Mouse (Mus musculus) layer of hippocampus, adult 2 months (tissue): ENCODE data around the gene Iscu. TPM values are rescaled to one million over a fixed set of nuclear protein-coding genes. Genes with fewer than 3 reads are reported as not detected.
"Not testable (repeated sequence)": the region's sequence is repeated elsewhere in the genome, so short reads cannot be mapped to it uniquely, and the experiment has no call there.

Experiments
- DNase-seq, 2 experiments: peaks; one replicate each; pipeline ENCODE4 v3.0.0; 2022; ENCODE audit warnings: low spot score in 2 of 2
- H3K27ac ChIP-seq: fragments of 200-600 bp; 2 replicates; pipeline ENCODE4 v1.8.1; 2022
- H3K4me3 ChIP-seq: fragments of 200-600 bp; 2 replicates; pipeline ENCODE4 v1.8.1; 2022; ENCODE audit warnings: mild to moderate bottlenecking
- CTCF ChIP-seq: fragments of 200-600 bp; conservative IDR thresholded peaks from 2 replicates; pipeline ENCODE4 v1.8.1; 2022; ENCODE audit warnings: antibody characterized with exemption, mild to moderate bottlenecking, moderate library complexity
- total RNA-seq, 2 experiments: library from RNA; stranded (reverse); gene quantifications; 2 replicates each; pipeline ENCODE4 v1.2.3; 2021

Iscu gene
- total RNA-seq, 2 experiments from 2014 or later, result 111 to 122 TPM

DNA sequence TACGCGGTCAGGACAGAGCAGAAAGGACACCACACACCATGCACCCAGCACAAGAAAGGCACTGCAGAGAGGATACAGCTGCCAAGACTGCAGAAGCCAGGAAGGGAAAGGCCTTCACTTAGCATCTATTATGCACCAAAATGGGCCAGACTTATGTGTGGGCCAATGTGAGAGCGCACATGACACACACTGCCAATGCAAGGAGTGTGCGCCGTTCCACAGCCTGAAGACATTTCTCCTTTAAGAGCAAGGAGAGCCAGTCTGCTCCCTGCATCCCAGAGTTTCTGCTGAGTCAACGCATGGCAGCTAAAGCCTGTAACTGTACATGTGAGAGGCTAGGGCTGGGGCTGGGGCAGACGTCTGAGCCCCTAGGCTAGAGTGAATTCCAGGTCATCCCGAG is 3.7 kb upstream of the Iscu start:
- Histone ChIP-seq H3K27ac (no peak overlapping the region), H3K4me3 (no peak overlapping the region)
- no peak for TF ChIP-seq CTCF
- DNase-seq, result no peak

DNA sequence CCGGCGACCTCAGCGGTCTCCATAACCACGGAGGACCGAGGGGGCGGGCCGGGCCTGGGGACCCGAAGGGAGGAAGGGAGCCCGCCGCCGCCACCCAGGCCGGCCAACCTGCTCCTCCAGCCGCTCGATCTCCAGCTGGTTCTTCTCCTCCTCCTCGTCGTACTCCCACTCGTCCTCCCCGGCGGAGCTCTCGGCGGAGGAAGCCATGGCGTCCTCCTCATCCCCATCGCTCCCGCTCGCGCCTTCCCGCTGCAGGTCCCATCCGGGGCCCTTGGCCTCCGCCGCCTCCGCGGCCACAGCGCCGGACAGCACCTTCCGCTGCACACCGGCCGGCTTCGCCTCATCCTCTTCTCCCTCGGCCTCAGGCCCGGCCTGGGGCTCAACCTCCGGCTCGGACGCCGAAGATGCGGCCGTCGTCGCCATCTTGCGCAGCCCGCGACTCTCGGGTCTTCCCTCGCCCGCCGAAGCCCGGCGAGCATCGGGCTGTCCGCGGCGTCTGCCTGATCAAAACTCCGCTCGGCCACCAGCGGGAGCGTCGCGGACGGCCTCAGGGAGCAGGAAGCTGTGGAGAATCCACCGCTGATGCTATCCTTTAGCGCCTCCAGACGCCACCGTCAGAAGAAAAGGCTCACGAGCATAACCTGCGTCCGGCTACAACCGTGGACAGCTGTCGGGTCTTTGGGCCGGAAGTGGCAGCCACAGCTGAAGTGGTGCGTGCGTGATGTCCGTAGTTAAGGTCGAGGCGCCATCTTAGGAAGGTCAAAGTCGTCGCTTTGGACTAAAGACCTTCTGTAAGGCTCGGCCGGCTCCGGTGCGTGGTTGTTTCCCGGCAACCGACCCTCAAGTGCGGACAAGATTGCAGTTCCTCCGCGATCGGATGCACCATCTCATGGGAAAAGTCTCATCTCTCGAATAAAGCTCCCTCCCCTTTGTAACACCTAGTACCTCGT is 1.1 kb upstream of the Iscu start:
- TF ChIP-seq CTCF, result no peak
- peak overlapping the region; percentile 96 for H3K4me3 ChIP-seq
- DNase-seq, result peak; percentile 75 to 86

GRCm38 (mm10) chr5:113772905-113773519 is 464 bp downstream of the Iscu start:
- peak in 1 of 2 experiments; percentile 23 for DNase-seq
- no peak for TF ChIP-seq CTCF
- Histone ChIP-seq H3K4me3 (peak overlapping the region; percentile 96), H3K27ac (peak overlapping the region; percentile 87)

More for the DNA sequence above, 1.1 kb upstream of the Iscu start:
- H3K27ac ChIP-seq, result peak overlapping the region; percentile 100

GRCm38 (mm10) chr5:113773664-113774063 is 1.1 kb downstream of the Iscu start:
- TF ChIP-seq CTCF, result peak; percentile 94
- H3K4me3 ChIP-seq, result peak overlapping the region; percentile 96
- peak; percentile 80 to 89 for DNase-seq
- peak overlapping the region; percentile 87; the same call in 1 of the 2 replicates for H3K27ac ChIP-seq

DNA sequence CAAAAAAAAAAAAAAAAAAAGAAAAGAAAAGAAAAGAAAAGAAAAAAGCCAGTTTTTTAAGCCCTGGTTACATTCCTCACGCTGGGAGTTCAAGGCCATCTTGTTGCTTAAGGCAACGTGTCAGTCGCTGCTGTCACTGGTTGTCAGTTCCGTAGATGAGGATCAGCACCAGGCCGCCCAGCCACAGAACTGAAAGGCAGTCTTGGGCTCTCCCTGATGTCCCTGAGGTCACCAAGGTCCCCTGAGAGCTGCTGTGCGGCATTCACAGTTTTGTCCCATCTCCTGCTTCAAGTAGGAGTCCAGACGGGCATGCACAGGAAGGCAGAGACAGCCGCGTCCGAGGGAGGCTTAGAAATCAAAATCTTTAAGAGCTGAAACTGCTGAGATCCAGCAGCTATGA is 3.0 kb downstream of the Iscu start:
- H3K27ac ChIP-seq, result peak overlapping the region; percentile 41; the same call in 1 of the 2 replicates
- H3K4me3 ChIP-seq, result no peak overlapping the region
- no peak for DNase-seq
- TF ChIP-seq CTCF, result no peak

DNA sequence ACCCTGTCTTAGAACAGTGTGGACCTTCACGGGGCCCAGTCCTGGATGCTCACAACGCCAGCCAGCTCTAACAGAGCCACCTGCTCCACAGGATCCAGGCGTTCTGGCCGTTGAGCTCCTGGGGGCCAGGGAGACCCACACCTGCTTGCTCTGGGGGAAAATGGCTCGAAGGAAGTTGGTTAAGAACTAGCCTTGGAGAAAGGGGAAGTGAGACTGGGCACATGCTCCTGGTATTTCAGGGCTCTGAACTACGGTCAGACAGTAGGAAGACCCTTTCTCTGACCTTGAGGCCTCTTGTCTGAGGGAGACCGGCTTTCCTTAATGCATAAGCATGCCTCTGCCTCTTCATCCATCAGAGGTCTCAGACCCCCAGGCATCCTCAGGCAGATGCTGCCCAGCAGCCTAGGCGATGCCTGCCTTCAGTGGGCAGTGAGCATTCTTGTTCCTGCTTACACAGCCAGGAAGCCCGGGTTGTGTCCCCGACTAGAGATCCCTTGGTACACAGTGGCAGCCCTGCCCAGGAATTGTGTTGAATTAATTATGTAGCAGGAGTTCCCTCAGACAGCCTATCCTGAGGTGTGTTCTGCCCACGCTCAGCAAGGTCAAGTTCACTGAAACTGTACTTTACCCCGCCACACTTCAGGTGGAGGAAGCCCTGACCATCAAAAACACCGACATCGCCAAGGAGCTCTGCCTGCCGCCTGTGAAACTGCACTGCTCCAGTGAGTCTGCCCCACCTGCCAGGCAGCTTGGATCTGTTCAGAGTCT is 3.8 kb downstream of the Iscu start:
- no peak for TF ChIP-seq CTCF
- peak overlapping the region; percentile 61; the same call in 1 of the 2 replicates for H3K27ac ChIP-seq
- no peak overlapping the region for H3K4me3 ChIP-seq
- no peak for DNase-seq

- no peak for DNase-seq
- Histone ChIP-seq H3K27ac (peak overlapping the region; percentile 61; the same call in 1 of the 2 replicates), H3K4me3 (no peak overlapping the region)
- TF ChIP-seq CTCF, result no peak
These were observed 4.3 kb downstream of the Iscu start for GRCm38 (mm10) chr5:113776896-113777226.

- not testable (repeated sequence) for H3K4me3 ChIP-seq, DNase-seq
These were observed 5.2 kb downstream of the Iscu start for GRCm38 (mm10) chr5:113777728-113778127.

DNA sequence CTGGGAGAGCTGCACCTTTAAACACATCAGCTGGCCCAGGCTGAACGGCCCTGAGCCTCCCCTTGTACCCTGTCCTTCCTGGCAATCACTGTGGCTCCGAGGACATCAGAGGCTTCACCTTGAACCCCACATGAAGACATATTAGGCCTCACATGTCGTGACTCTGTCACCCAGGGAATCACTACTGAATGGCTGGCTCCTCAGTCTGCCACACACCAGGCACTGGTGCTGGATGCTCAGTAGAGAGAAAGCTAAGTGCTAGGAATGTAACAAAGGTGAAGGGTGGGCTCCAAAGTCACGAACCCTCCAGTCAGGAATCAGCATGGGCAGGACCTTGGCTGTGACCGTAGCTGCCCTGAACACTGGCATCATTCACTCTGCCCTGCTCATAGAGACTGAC is 7.0 kb downstream of the Iscu start:
- no peak for DNase-seq
- Histone ChIP-seq H3K4me3 (no peak overlapping the region), H3K27ac (no peak overlapping the region)
- no peak for TF ChIP-seq CTCF

More at GRCm38 (mm10) chr5:113777728-113778127, 5.2 kb downstream of the Iscu start:
- not testable (repeated sequence) for H3K27ac ChIP-seq

- Histone ChIP-seq H3K27ac (peak overlapping the region; percentile 70; the same call in 1 of the 2 replicates), H3K4me3 (no peak overlapping the region)
- DNase-seq, result no peak
- TF ChIP-seq CTCF, result no peak
These were observed 7.7 kb downstream of the Iscu start for GRCm38 (mm10) chr5:113780082-113780752.

GRCm38 (mm10) chr5:113780763-113781162 is 8.2 kb downstream of the Iscu start:
- TF ChIP-seq CTCF, result no peak
- Histone ChIP-seq H3K27ac (peak overlapping the region; percentile 70), H3K4me3 (no peak overlapping the region)
- DNase-seq, result peak; percentile 37 to 47

DNA sequence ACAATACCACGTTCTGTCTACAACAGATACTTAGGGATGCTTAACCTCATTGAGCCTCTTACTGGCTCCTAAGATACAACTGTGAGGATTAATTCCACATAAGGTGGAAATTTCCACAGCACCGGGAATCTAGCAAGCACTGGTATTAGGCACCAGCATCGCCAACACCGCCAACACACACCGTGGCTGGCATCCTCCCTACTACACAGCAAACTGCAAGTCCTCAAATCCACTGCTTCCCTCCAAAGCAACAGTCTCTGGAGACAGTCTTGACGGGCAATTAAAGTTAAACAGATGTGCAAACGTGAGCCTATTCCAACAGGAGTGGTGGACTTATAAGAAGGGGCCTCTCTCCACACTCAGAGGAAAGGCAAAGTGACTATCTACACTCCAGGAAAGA is 8.7 kb downstream of the Iscu start:
- DNase-seq, result no peak
- H3K27ac ChIP-seq, result peak overlapping the region; percentile 70
- H3K4me3 ChIP-seq, result no peak overlapping the region
- TF ChIP-seq CTCF, result no peak
